Mouse (Mus musculus) ovary, adult 18-20 months (tissue): ENCODE data around the gene Gpr89.

Source experiments
- DNase-seq: peaks from one replicate; pipeline ENCODE4 v3.0.0; 2022; ENCODE audit warnings: low spot score, mixed read lengths

The Gpr89 gene

GRCm38 (mm10) chr3:96870270-96870669 lies 34.9 kb downstream of the Gpr89 start:
- no peak for DNase-seq

- no peak for DNase-seq
Measured at GRCm38 (mm10) chr3:96869091-96869490, 36.1 kb downstream of the Gpr89 start.

GRCm38 (mm10) chr3:96868566-96868965 lies 36.6 kb downstream of the Gpr89 start:
- DNase-seq = no peak

- DNase-seq = no peak
Measured at GRCm38 (mm10) chr3:96867863-96868262, 37.3 kb downstream of the Gpr89 start.

- DNase-seq = no peak
Measured at GRCm38 (mm10) chr3:96860498-96860897, 44.6 kb downstream of the Gpr89 start.

GRCm38 (mm10) chr3:96855833-96856232 lies 49.3 kb downstream of the Gpr89 start:
- no peak for DNase-seq

- no peak for DNase-seq
Measured at GRCm38 (mm10) chr3:96854376-96854775, 50.8 kb downstream of the Gpr89 start.

- no peak for DNase-seq
Measured at GRCm38 (mm10) chr3:96852561-96852960, 52.6 kb downstream of the Gpr89 start.

- no peak for DNase-seq
Measured at GRCm38 (mm10) chr3:96849168-96849727, 55.9 kb downstream of the Gpr89 start.

- DNase-seq = no peak
Measured at GRCm38 (mm10) chr3:96848470-96848869, 56.7 kb downstream of the Gpr89 start.

GRCm38 (mm10) chr3:96847661-96848060 lies 57.5 kb downstream of the Gpr89 start:
- DNase-seq = no peak

- DNase-seq = no peak
Measured at GRCm38 (mm10) chr3:96846985-96847384, 58.2 kb downstream of the Gpr89 start.

GRCm38 (mm10) chr3:96845806-96846205 lies 59.3 kb downstream of the Gpr89 start:
- DNase-seq = peak; percentile 26

- DNase-seq = no peak
Measured at GRCm38 (mm10) chr3:96845191-96845590, 60.0 kb downstream of the Gpr89 start.

- no peak for DNase-seq
Measured at GRCm38 (mm10) chr3:96838996-96839645, 66.0 kb downstream of the Gpr89 start.

- DNase-seq = no peak
Measured at GRCm38 (mm10) chr3:96836414-96836813, 68.7 kb downstream of the Gpr89 start.

- no peak for DNase-seq
Measured at GRCm38 (mm10) chr3:96834587-96835348, 70.4 kb downstream of the Gpr89 start.

- no peak for DNase-seq
Measured at GRCm38 (mm10) chr3:96832930-96833329, 72.2 kb downstream of the Gpr89 start.

GRCm38 (mm10) chr3:96829856-96830255 lies 75.3 kb downstream of the Gpr89 start:
- no peak for DNase-seq

- DNase-seq = no peak
Measured at GRCm38 (mm10) chr3:96828984-96829383, 76.2 kb downstream of the Gpr89 start, which contains the start of the genes Pdzk1 and Cd160. Gene Pdzk1, plus strand, starts transcription at chr3:96829284. Gene Cd160, minus strand, starts transcription at chr3:96829351.

GRCm38 (mm10) chr3:96828308-96828864 lies 76.8 kb downstream of the Gpr89 start:
- DNase-seq = no peak

GRCm38 (mm10) chr3:96825261-96825660 lies 79.9 kb downstream of the Gpr89 start:
- DNase-seq = no peak

- no peak for DNase-seq
Measured at GRCm38 (mm10) chr3:96824614-96825013, 80.5 kb downstream of the Gpr89 start.
